Mouse (Mus musculus): ENCODE results near the gene Ccr7.

GRCm38 (mm10) chr11:99152323-99153144, 2.3 kb downstream of the Ccr7 start:
- TF ChIP-seq CTCF (IDR thresholded peaks at IDR 0.05 in 2 of 3, conservative IDR thresholded peaks at IDR 0.05 in 1 of 3; ENCODE audit: control insufficient read depth in 1 of 3, insufficient read depth in 1 of 3, low read depth in 2 of 3, low read length in 3 of 3, poor library complexity in 1 of 3, severe bottlenecking in 1 of 3) (no peak), KAT2A (conservative IDR thresholded peaks at IDR 0.05; ENCODE audit: low read depth, low read length) (no peak), ETS1 (IDR thresholded peaks at IDR 0.05; ENCODE audit: low read depth, low read length) (no peak)

Data from MEL (cell line).